Mouse (Mus musculus) kidney, embryonic 14.5 days (tissue): ENCODE results near the gene D16Ertd472e. TPM values are rescaled to one million over a fixed set of nuclear protein-coding genes. Genes with fewer than 3 reads are reported as not detected.

Experiments
- ATAC-seq: fragments of 200-750 bp; cut with Nextera tagmentation; 2 replicates; pipeline ENCODE4 v1.8.0; 2017; ENCODE audit warnings: moderate number of reproducible peaks, mild to moderate bottlenecking, moderate TSS enrichment, moderate library complexity; ENCODE audit not compliant: low FRiP score, low TSS enrichment
- H3K27ac ChIP-seq: fragments of 300-500 bp; sonication (generic); 2 replicates; pipeline ENCODE4 v1.5.1; 2014; ENCODE audit warnings: low read depth, mild to moderate bottlenecking, low read length, moderate library complexity, mixed read lengths
- H3K27me3 ChIP-seq: fragments of 300-500 bp; sonication (generic); 2 replicates; pipeline ENCODE4 v1.6.1; 2014; ENCODE audit warnings: mild to moderate bottlenecking, low read length; ENCODE audit not compliant: control insufficient read depth, insufficient read depth
- H3K36me3 ChIP-seq: fragments of 300-500 bp; sonication (generic); 2 replicates; pipeline ENCODE4 v1.6.1; 2014; ENCODE audit warnings: low read length, mixed read lengths; ENCODE audit not compliant: control insufficient read depth, insufficient read depth
- H3K4me1 ChIP-seq: fragments of 300-500 bp; sonication (generic); 2 replicates; pipeline ENCODE4 v1.6.1; 2014; ENCODE audit warnings: low read length, mixed read lengths; ENCODE audit not compliant: control insufficient read depth, insufficient read depth
- H3K4me2 ChIP-seq: fragments of 300-500 bp; sonication (generic); replicated peaks from 2 replicates; pipeline ENCODE4 v1.6.1; 2014; ENCODE audit warnings: low read depth, mild to moderate bottlenecking, low read length
- H3K4me3 ChIP-seq: fragments of 300-500 bp; sonication (generic); 2 replicates; pipeline ENCODE4 v1.5.1; 2014; ENCODE audit warnings: mild to moderate bottlenecking, low read length
- H3K9ac ChIP-seq: fragments of 300-500 bp; sonication (generic); 2 replicates; pipeline ENCODE4 v1.6.1; 2014; ENCODE audit warnings: low read depth, mild to moderate bottlenecking, low read length, moderate library complexity
- H3K9me3 ChIP-seq: fragments of 300-500 bp; sonication (generic); 2 replicates; pipeline ENCODE4 v1.6.1; 2016; ENCODE audit warnings: low read length; ENCODE audit not compliant: control insufficient read depth
- WGBS: fragments of 180-500 bp; shearing (Covaris S2); extraction: QIAGEN DNeasy Blood & Tissue Kit; methylation state at CpG from one replicate; pipeline ENCODE4 v1.1.7; 2014; 5-methylcytosine and 5-hydroxymethylcytosine counted together
- polyA plus RNA-seq: library from polyadenylated mRNA; unstranded; fragments of >200 nt; fragmentation: Nextera tagmentation; extraction: Ambion mirVana; gene quantifications from 2 replicates; pipeline ENCODE4 v1.2.1, GENCODE M21; 2014

D16Ertd472e gene
- 12.7 and 17.9 TPM in 2 replicates for polyA plus RNA-seq

DNA sequence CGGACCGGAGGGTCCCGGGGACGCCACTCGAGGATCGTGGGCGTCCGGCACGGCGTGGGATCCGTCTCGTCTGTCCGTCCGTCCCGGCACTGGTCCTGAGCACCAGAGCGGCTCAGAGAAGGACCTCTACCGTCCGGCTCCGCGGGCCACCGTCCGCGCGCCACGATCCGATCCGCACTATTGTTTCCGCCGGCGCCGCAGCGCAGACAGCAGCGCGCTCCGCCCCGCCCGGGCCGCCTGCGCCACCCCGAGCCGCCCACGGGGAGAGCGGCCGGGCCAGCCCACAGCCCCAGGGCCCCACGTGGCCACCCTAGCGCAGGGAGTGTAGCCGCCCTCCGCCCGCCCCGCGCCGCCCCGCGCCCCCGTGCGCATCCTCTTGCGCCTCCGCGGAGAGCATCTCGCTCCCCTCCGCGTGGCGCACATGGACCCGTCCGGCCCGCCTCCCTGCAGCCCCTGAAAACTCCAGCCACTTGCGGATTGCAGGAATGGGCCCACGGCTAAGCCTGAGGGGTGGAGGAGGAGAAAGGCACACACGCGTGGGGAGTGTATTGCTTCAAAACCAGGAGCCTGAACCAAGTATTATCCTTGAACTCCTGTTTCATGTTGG, at the start of gene D16Ertd472e:
TSS of gene D16Ertd472e (minus strand) at position 231 of the 607 bp plus-strand sequence.
- Histone ChIP-seq H3K4me2 (peak within 1 kb of the TSS; percentile 67), H3K9ac (peak within 1 kb of the TSS; percentile 84), H3K4me3 (peak within 1 kb of the TSS; percentile 83), H3K4me1 (peaks cover 4% of the 10 kb centered on the region), H3K27ac (peak within 1 kb of the TSS; percentile 83), H3K36me3 (peaks cover 5% of the 10 kb centered on the region; the same call in 1 of the 2 replicates), H3K27me3 (no peaks in the 10 kb centered on the region), H3K9me3 (no peaks in the 10 kb centered on the region)
- ATAC-seq: peak; percentile 98
- WGBS: 0% methylated on average over 45 of the region's 70 CpGs

- H3K36me3 ChIP-seq: no peaks in the 10 kb centered on the region
- WGBS: 75% methylated on average over 5 of the region's 5 CpGs
- no peaks in the 10 kb centered on the region for H3K9me3 ChIP-seq
- no peak for ATAC-seq
- no peak overlapping the region for H3K9ac ChIP-seq
- no peaks in the 10 kb centered on the region for H3K4me1 ChIP-seq
- H3K27ac ChIP-seq: no peak overlapping the region
- H3K4me3 ChIP-seq: no peak overlapping the region
- H3K27me3 ChIP-seq: no peaks in the 10 kb centered on the region
- no peak overlapping the region for H3K4me2 ChIP-seq
Observed at GRCm38 (mm10) chr16:78622755-78623154, 46.2 kb upstream of the D16Ertd472e start.

- Histone ChIP-seq H3K27ac (no peak overlapping the region), H3K4me2 (no peak overlapping the region), H3K4me1 (no peaks in the 10 kb centered on the region), H3K9ac (no peak overlapping the region), H3K9me3 (no peaks in the 10 kb centered on the region), H3K4me3 (no peak overlapping the region), H3K36me3 (no peaks in the 10 kb centered on the region), H3K27me3 (no peaks in the 10 kb centered on the region)
- WGBS: 85% methylated on average over 5 of the region's 5 CpGs
- ATAC-seq: no peak
Observed at GRCm38 (mm10) chr16:78619386-78619785, 42.9 kb upstream of the D16Ertd472e start.

- Histone ChIP-seq H3K27ac (no peak overlapping the region), H3K36me3 (no peaks in the 10 kb centered on the region), H3K4me3 (no peak overlapping the region), H3K9ac (no peak overlapping the region), H3K27me3 (no peaks in the 10 kb centered on the region), H3K4me2 (no peak overlapping the region), H3K4me1 (no peaks in the 10 kb centered on the region), H3K9me3 (no peaks in the 10 kb centered on the region)
- 91% methylated on average over 11 of the region's 11 CpGs for WGBS
- peak; percentile 35; the same call in 1 of the 2 replicates for ATAC-seq
Observed at GRCm38 (mm10) chr16:78617757-78618532, 41.4 kb upstream of the D16Ertd472e start.

- Histone ChIP-seq H3K9ac (no peak overlapping the region), H3K27me3 (no peaks in the 10 kb centered on the region), H3K9me3 (peaks cover 9% of the 10 kb centered on the region; the same call in 1 of the 2 replicates), H3K4me1 (no peaks in the 10 kb centered on the region), H3K4me2 (no peak overlapping the region), H3K36me3 (no peaks in the 10 kb centered on the region), H3K27ac (no peak overlapping the region), H3K4me3 (no peak overlapping the region)
- WGBS: 28% methylated on average over 4 of the region's 4 CpGs
- no peak for ATAC-seq
Observed at GRCm38 (mm10) chr16:78606202-78606601, 29.7 kb upstream of the D16Ertd472e start.

DNA sequence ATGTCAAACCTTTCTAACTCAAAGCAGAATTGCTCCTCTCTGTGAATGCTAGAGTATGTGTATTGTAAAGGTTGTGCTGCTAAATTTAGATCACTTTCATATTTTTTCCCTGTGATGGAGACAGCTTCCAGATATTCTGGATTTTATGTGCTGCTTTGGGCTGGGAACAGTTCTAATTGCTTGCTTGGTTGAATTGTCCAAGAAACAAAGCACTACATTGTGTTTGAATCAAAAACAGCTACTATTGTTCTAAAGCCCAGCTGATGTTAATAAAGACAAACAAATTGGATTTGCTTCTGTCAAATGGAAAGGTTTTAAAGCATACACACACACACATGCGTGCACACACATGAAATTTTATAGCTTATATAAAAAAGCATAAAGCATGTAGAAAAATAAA, 22.4 kb upstream of the D16Ertd472e start:
- WGBS: 87% methylated on average over 1 of the region's 1 CpGs
- peaks cover 9% of the 10 kb centered on the region; the same call in 1 of the 2 replicates for H3K9me3 ChIP-seq

GRCm38 (mm10) chr16:78596381-78596780, 19.9 kb upstream of the D16Ertd472e start:
- Histone ChIP-seq H3K27me3 (no peaks in the 10 kb centered on the region), H3K4me1 (no peaks in the 10 kb centered on the region), H3K4me3 (no peak overlapping the region), H3K9ac (no peak overlapping the region), H3K4me2 (no peak overlapping the region), H3K27ac (no peak overlapping the region), H3K9me3 (no peaks in the 10 kb centered on the region), H3K36me3 (no peaks in the 10 kb centered on the region)
- 46% methylated on average over 2 of the region's 2 CpGs for WGBS
- no peak for ATAC-seq

More for the DNA sequence above, 22.4 kb upstream of the D16Ertd472e start:
- Histone ChIP-seq H3K4me3 (no peak overlapping the region), H3K4me2 (no peak overlapping the region), H3K27me3 (no peaks in the 10 kb centered on the region), H3K9ac (no peak overlapping the region), H3K27ac (no peak overlapping the region), H3K4me1 (no peaks in the 10 kb centered on the region), H3K36me3 (no peaks in the 10 kb centered on the region)
- ATAC-seq: no peak

DNA sequence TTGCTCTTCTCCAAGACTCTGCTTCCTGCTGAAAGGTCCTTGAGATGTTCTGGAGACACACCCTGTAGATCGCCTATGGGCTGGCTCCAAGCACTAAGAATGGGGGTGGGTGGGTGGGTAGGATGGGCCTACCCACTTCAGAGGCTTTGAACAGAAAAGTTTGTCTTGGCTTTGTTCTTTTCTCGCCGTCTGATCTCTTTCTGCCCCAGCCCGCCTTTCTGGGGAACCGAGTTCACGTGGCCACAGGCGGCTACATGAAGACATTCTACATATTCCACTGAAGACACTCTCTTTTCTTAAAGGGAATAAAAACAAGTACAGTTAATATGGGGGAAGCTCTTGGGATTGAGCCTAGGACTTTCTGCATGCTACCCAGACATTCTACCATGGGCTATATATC, 19.3 kb upstream of the D16Ertd472e start:
- Histone ChIP-seq H3K36me3 (no peaks in the 10 kb centered on the region), H3K27me3 (no peaks in the 10 kb centered on the region), H3K27ac (no peak overlapping the region), H3K4me1 (no peaks in the 10 kb centered on the region), H3K9ac (no peak overlapping the region), H3K4me3 (no peak overlapping the region), H3K9me3 (no peaks in the 10 kb centered on the region), H3K4me2 (no peak overlapping the region)
- 94% methylated on average over 7 of the region's 7 CpGs for WGBS
- no peak for ATAC-seq

DNA sequence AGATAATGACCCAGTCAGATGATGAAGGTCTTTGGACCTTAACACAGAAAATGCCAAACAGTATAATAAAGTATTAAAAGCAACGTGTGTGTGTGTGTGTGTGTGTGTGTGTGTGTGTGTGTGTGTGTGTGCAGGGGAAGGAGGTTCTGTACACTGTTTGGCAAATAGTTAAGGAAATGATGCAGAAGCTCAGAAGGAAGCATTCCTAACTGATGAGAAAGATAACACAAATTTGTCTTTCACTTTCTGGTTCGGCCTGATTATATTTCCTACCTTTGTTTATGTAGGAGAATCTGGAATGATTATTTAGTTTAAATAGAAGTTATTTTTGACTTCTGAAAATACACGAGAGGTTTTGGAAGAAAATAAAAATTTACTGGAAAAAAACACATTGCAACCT, 17.6 kb upstream of the D16Ertd472e start:
- H3K36me3 ChIP-seq: no peaks in the 10 kb centered on the region
- H3K27me3 ChIP-seq: no peaks in the 10 kb centered on the region
- no peak overlapping the region for H3K4me3 ChIP-seq
- H3K4me2 ChIP-seq: no peak overlapping the region
- no peaks in the 10 kb centered on the region for H3K4me1 ChIP-seq
- 70% methylated on average over 3 of the region's 3 CpGs for WGBS
- no peak for ATAC-seq
- H3K27ac ChIP-seq: no peak overlapping the region
- H3K9ac ChIP-seq: no peak overlapping the region
- no peaks in the 10 kb centered on the region for H3K9me3 ChIP-seq
